Mouse (Mus musculus): Measurements from ENCODE around the gene Iqgap1.
A peak's percentile ranks its signal among the peaks of the same experiment; 100 is the strongest.

Gene Iqgap1

GRCm38 (mm10) chr7:80842132-80842531 is 16.4 kb upstream of the Iqgap1 start:
- DNase-seq, result no peak

- no peak for DNase-seq
These were observed 15.2 kb upstream of the Iqgap1 start for GRCm38 (mm10) chr7:80840937-80841336.

GRCm38 (mm10) chr7:80840241-80840640 is 14.5 kb upstream of the Iqgap1 start:
- no peak for DNase-seq

GRCm38 (mm10) chr7:80839755-80840154 is 14.0 kb upstream of the Iqgap1 start:
- DNase-seq, result no peak

GRCm38 (mm10) chr7:80838247-80838646 is 12.5 kb upstream of the Iqgap1 start:
- peak; percentile 33 for DNase-seq

GRCm38 (mm10) chr7:80837736-80838135 is 12.0 kb upstream of the Iqgap1 start:
- no peak for DNase-seq

GRCm38 (mm10) chr7:80835984-80836652 is 10.3 kb upstream of the Iqgap1 start:
- no peak for DNase-seq

GRCm38 (mm10) chr7:80833651-80834532 is 8.1 kb upstream of the Iqgap1 start:
- no peak for DNase-seq

- DNase-seq, result peak; percentile 73
These were observed 7.3 kb upstream of the Iqgap1 start for GRCm38 (mm10) chr7:80832996-80833650.

GRCm38 (mm10) chr7:80832191-80832590 is 6.4 kb upstream of the Iqgap1 start:
- peak; percentile 79 for DNase-seq

GRCm38 (mm10) chr7:80830193-80830803 is 4.5 kb upstream of the Iqgap1 start:
- no peak for DNase-seq

GRCm38 (mm10) chr7:80828146-80828860 is 2.5 kb upstream of the Iqgap1 start:
- peak; percentile 61 for DNase-seq

- peak; percentile 50 for DNase-seq
These were observed 1.7 kb downstream of the Iqgap1 start for GRCm38 (mm10) chr7:80823875-80824682.

- DNase-seq, result no peak
These were observed 2.5 kb downstream of the Iqgap1 start for GRCm38 (mm10) chr7:80823267-80823666.

- no peak for DNase-seq
These were observed 4.9 kb downstream of the Iqgap1 start for GRCm38 (mm10) chr7:80820838-80821237.

- DNase-seq, result no peak
These were observed 9.1 kb downstream of the Iqgap1 start for GRCm38 (mm10) chr7:80816641-80817040.

- DNase-seq, result no peak
These were observed 12.4 kb downstream of the Iqgap1 start for GRCm38 (mm10) chr7:80813397-80813796.

- DNase-seq, result no peak
These were observed 19.4 kb downstream of the Iqgap1 start for GRCm38 (mm10) chr7:80806331-80806730.

- DNase-seq, result peak; percentile 96
These were observed 22.5 kb downstream of the Iqgap1 start for GRCm38 (mm10) chr7:80803173-80803872.

- DNase-seq, result peak; percentile 73
These were observed 23.2 kb downstream of the Iqgap1 start for GRCm38 (mm10) chr7:80802412-80803160.
